Mouse (Mus musculus): ENCODE data around the gene Prpf6. TPM values are rescaled to one million over a fixed set of nuclear protein-coding genes. Genes with fewer than 3 reads are reported as not detected.
A peak's percentile ranks its signal among the peaks of the same experiment; 100 is the strongest.

Gene Prpf6
- polyA plus RNA-seq, 1 experiment, result 27.7 TPM

DNA sequence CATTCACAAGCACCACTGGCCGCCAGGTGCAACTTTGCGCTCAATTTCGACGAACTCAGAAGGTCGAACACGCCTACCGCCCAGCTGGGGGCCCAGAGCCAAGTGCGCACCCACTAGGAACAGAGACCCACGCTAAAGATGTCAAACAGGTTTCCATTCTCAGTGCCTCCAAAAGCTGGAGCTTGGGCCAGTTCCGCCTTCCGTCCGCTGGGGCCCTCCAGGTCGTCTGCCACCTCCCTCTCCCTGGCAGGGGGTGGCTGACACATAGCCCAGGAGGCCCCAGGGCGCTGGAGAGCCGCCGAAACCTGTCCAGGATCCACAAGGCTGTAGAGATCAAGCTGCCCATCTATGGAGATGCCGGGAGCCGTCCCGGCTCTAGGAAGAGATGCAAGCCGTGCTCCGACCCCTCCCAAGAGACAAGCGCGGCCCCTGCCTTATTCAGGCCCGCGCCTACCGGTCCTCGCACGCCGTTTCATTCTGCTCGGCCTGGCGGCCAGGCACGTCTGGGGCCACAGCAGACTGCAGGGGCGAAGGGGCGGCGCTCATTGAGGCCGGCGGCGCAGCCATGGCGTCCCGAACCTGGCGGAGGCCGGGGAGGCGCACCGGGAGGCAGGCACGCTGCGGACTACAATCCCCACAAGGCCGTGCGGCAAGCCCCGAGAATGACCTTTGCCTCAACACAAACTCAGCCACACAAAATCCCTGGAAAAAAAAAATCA lies 10.1 kb upstream of the Prpf6 start:
- peak overlapping the region; percentile 92 for H3K27ac ChIP-seq (ENCODE audit: control insufficient read depth, insufficient read depth, low read depth, low read length, poor library complexity)
- H3K4me1 ChIP-seq (ENCODE audit: control insufficient read depth, insufficient read depth, low read length), result peaks cover 1% of the 10 kb centered on the region; the same call in 1 of the 2 replicates

DNA sequence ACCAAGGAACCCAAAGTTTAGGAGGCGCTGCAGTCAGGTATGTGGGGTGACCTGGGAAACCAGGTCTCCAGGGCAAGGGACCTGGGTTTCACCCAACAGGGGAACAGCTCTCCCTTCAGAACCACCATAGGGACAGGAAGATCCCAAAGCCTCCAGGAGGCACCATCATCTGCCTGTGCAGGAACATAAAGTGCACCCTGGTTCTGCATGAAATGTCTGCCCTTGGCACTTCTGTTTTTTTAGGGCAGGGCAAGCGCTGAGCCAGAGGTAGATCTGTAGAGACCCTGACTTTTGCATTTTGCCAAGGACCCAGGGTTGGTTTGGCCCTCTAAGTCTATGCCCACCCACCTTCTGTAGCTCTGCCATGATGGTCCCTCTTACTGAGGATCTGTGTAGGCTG lies 9.3 kb upstream of the Prpf6 start:
- no peak for TF ChIP-seq POLR2A (IDR thresholded peaks at IDR 0.05; ENCODE audit: borderline replicate concordance, control insufficient read depth, low read depth, low read length)
- TF ChIP-seq CTCF (IDR thresholded peaks at IDR 0.05; ENCODE audit: control insufficient read depth, insufficient read depth, low read length), result no peak
- H3K4me3 ChIP-seq (replicated peaks; ENCODE audit: control insufficient read depth, low read depth, low read length), result no peak overlapping the region
- 81% methylated on average over 2 of the region's 2 CpGs for WGBS

More for the DNA sequence above, 10.1 kb upstream of the Prpf6 start:
- peak; percentile 68; the same call in 1 of the 2 replicates for TF ChIP-seq POLR2A (IDR thresholded peaks at IDR 0.05; ENCODE audit: borderline replicate concordance, control insufficient read depth, low read depth, low read length)
- peak; percentile 6; the same call in 1 of the 2 replicates for TF ChIP-seq CTCF (IDR thresholded peaks at IDR 0.05; ENCODE audit: control insufficient read depth, insufficient read depth, low read length)
- under 1% methylated on average over 49 of the region's 49 CpGs for WGBS
- H3K4me3 ChIP-seq (replicated peaks; ENCODE audit: control insufficient read depth, low read depth, low read length), result peak overlapping the region; percentile 74

GRCm38 (mm10) chr2:181582939-181583338 lies 8.7 kb upstream of the Prpf6 start:
- Histone ChIP-seq H3K27ac (ENCODE audit: control insufficient read depth, insufficient read depth, low read depth, low read length, poor library complexity) (no peak overlapping the region), H3K4me1 (ENCODE audit: control insufficient read depth, insufficient read depth, low read length) (no peaks in the 10 kb centered on the region), H3K4me3 (replicated peaks; ENCODE audit: control insufficient read depth, low read depth, low read length) (no peak overlapping the region)
- TF ChIP-seq CTCF (IDR thresholded peaks at IDR 0.05; ENCODE audit: control insufficient read depth, insufficient read depth, low read length) (no peak), POLR2A (IDR thresholded peaks at IDR 0.05; ENCODE audit: borderline replicate concordance, control insufficient read depth, low read depth, low read length) (no peak)
- WGBS, result 86% methylated on average over 1 of the region's 1 CpGs

More for the DNA sequence above, 9.3 kb upstream of the Prpf6 start:
- Histone ChIP-seq H3K4me1 (ENCODE audit: control insufficient read depth, insufficient read depth, low read length) (no peaks in the 10 kb centered on the region), H3K27ac (ENCODE audit: control insufficient read depth, insufficient read depth, low read depth, low read length, poor library complexity) (no peak overlapping the region)

DNA sequence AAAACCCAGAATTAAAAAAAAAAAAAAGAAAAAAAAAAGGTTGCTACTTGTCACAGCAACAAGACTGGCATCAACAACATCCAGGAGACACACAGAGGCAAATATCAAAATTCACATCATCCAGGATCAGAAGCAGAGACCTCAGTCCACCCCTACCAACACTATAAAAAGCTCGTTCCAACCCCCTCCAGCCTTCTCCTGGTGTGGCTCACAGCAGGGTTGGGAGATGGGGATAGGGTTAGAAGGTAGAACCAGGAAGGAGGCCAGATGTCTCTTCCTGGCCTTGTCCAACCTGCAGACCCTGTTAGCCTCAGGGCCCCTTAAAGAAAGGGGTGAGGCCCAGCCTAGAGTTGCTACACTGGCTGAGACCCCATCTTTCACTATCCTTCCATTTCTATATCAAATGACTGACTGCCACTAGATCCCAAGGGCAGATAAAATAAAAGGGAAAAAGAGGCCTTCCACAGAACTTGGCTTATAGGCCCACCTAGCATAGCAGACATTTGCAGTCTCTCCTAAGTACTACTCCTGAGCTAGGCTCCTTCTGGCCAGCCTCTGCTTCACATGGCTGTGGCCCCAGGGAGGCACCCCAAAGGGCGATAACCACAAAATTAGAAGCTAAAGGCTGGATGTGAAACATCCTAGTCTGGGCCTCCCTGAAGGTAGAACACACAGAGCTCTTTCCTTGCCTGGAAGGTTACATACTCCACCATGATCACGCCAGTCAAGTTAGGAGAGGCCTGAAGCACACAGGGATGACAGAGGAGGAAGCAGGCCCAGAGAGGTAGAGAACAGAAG lies 8.0 kb upstream of the Prpf6 start:
- H3K27ac ChIP-seq (ENCODE audit: control insufficient read depth, insufficient read depth, low read depth, low read length, poor library complexity), result no peak overlapping the region
- H3K4me3 ChIP-seq (replicated peaks; ENCODE audit: control insufficient read depth, low read depth, low read length), result no peak overlapping the region
- 76% methylated on average over 3 of the region's 3 CpGs for WGBS
- H3K4me1 ChIP-seq (ENCODE audit: control insufficient read depth, insufficient read depth, low read length), result no peaks in the 10 kb centered on the region
- no peak for TF ChIP-seq POLR2A (IDR thresholded peaks at IDR 0.05; ENCODE audit: borderline replicate concordance, control insufficient read depth, low read depth, low read length)
- no peak for TF ChIP-seq CTCF (IDR thresholded peaks at IDR 0.05; ENCODE audit: control insufficient read depth, insufficient read depth, low read length)

GRCm38 (mm10) chr2:181584411-181584942 lies 7.2 kb upstream of the Prpf6 start, which contains the start of gene Uckl1:
Uckl1 (minus strand) TSS chr2:181584892.
- 79% methylated on average over 4 of the region's 4 CpGs for WGBS
- H3K4me1 ChIP-seq (ENCODE audit: control insufficient read depth, insufficient read depth, low read length), result no peaks in the 10 kb centered on the region
- no peak within 1 kb of the TSS for H3K27ac ChIP-seq (ENCODE audit: control insufficient read depth, insufficient read depth, low read depth, low read length, poor library complexity)
- no peak for TF ChIP-seq CTCF (IDR thresholded peaks at IDR 0.05; ENCODE audit: control insufficient read depth, insufficient read depth, low read length)
- TF ChIP-seq POLR2A (IDR thresholded peaks at IDR 0.05; ENCODE audit: borderline replicate concordance, control insufficient read depth, low read depth, low read length), result no peak
- H3K4me3 ChIP-seq (replicated peaks; ENCODE audit: control insufficient read depth, low read depth, low read length), result no peak within 1 kb of the TSS

DNA sequence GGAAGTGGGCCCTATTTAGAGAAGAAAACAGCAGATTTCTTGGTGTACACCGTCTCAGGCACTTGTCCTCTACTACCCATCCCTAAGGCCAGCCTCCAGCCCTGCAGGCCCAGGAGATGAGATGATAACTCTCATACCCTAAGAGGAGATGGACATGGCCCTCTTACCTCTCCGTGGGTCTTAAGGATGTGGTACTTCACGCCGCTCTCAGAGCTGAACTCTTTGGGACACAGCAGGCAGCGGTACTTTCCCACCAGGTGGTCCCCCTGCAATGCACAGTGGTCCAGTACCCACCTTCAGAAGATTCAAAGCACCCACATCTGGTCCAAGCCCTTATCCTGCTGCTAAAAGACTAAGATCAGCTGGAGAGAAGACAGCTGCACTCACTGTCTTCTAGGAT lies 6.2 kb upstream of the Prpf6 start:
- Histone ChIP-seq H3K4me3 (replicated peaks; ENCODE audit: control insufficient read depth, low read depth, low read length) (no peak overlapping the region), H3K4me1 (ENCODE audit: control insufficient read depth, insufficient read depth, low read length) (no peaks in the 10 kb centered on the region), H3K27ac (ENCODE audit: control insufficient read depth, insufficient read depth, low read depth, low read length, poor library complexity) (no peak overlapping the region)
- TF ChIP-seq CTCF (IDR thresholded peaks at IDR 0.05; ENCODE audit: control insufficient read depth, insufficient read depth, low read length), result no peak
- no peak for TF ChIP-seq POLR2A (IDR thresholded peaks at IDR 0.05; ENCODE audit: borderline replicate concordance, control insufficient read depth, low read depth, low read length)
- 83% methylated on average over 5 of the region's 5 CpGs for WGBS

DNA sequence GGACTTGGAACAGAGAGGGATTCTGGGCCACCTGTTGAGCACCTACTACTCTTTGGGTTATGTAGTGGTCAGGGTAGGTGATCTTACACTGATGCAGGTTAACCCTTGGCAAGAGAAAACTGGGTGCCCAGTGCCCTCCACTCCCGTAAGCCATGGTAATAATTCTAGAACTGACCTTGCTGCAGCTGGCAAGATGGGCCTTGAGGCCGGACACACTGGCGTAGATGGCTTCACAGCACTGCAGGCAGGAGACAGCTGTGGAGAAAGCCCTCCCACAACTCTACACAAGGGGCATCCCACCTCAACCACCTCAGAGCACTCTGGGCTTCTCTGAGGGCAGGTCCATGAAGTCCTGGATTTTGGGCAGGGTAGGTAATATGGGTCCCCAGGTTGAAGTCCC lies 5.5 kb upstream of the Prpf6 start:
- Histone ChIP-seq H3K4me1 (ENCODE audit: control insufficient read depth, insufficient read depth, low read length) (no peaks in the 10 kb centered on the region), H3K4me3 (replicated peaks; ENCODE audit: control insufficient read depth, low read depth, low read length) (no peak overlapping the region), H3K27ac (ENCODE audit: control insufficient read depth, insufficient read depth, low read depth, low read length, poor library complexity) (no peak overlapping the region)
- 94% methylated on average over 3 of the region's 3 CpGs for WGBS
- TF ChIP-seq POLR2A (IDR thresholded peaks at IDR 0.05; ENCODE audit: borderline replicate concordance, control insufficient read depth, low read depth, low read length) (no peak), CTCF (IDR thresholded peaks at IDR 0.05; ENCODE audit: control insufficient read depth, insufficient read depth, low read length) (no peak)

DNA sequence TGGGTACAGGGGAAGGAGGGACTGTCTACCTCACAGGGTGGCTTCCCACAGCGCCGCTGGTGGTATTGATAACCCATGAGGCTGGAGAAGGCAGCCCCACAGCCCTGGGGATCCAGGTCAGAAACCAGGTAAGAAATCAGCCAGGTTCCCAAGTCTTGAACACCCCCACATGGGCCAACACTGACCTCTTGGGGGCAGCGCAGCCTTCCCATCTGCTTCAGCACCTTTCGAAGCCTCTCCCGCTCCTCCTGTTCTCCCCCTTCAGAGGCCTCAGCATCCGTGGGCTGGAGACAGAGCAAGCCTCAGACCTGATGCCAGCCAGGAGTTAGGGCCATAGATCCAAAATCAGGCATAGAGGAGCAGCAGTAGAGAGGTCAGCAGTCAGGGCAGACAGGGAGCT lies 3.9 kb upstream of the Prpf6 start:
- TF ChIP-seq CTCF (IDR thresholded peaks at IDR 0.05; ENCODE audit: control insufficient read depth, insufficient read depth, low read length) (no peak), POLR2A (IDR thresholded peaks at IDR 0.05; ENCODE audit: borderline replicate concordance, control insufficient read depth, low read depth, low read length) (no peak)
- WGBS, result 87% methylated on average over 6 of the region's 6 CpGs

More for the DNA sequence above, 3.9 kb upstream of the Prpf6 start:
- Histone ChIP-seq H3K4me1 (ENCODE audit: control insufficient read depth, insufficient read depth, low read length) (no peaks in the 10 kb centered on the region), H3K4me3 (replicated peaks; ENCODE audit: control insufficient read depth, low read depth, low read length) (no peak overlapping the region), H3K27ac (ENCODE audit: control insufficient read depth, insufficient read depth, low read depth, low read length, poor library complexity) (no peak overlapping the region)
